Mouse (Mus musculus) adrenal gland, postnatal 14 days (tissue): ENCODE data around the gene Amotl1. TPM values are rescaled to one million over a fixed set of nuclear protein-coding genes. Genes with fewer than 3 reads are reported as not detected.

Source experiments
- DNase-seq: peaks from one replicate; pipeline ENCODE4 v3.0.0; 2021; ENCODE audit warnings: mixed read lengths
- total RNA-seq: library from RNA; stranded (reverse); gene quantifications from 2 replicates; pipeline ENCODE4 v1.2.3, GENCODE M21; 2021

Amotl1 gene
- total RNA-seq, 1 experiment from 2014 or later: 33.3 TPM

DNA sequence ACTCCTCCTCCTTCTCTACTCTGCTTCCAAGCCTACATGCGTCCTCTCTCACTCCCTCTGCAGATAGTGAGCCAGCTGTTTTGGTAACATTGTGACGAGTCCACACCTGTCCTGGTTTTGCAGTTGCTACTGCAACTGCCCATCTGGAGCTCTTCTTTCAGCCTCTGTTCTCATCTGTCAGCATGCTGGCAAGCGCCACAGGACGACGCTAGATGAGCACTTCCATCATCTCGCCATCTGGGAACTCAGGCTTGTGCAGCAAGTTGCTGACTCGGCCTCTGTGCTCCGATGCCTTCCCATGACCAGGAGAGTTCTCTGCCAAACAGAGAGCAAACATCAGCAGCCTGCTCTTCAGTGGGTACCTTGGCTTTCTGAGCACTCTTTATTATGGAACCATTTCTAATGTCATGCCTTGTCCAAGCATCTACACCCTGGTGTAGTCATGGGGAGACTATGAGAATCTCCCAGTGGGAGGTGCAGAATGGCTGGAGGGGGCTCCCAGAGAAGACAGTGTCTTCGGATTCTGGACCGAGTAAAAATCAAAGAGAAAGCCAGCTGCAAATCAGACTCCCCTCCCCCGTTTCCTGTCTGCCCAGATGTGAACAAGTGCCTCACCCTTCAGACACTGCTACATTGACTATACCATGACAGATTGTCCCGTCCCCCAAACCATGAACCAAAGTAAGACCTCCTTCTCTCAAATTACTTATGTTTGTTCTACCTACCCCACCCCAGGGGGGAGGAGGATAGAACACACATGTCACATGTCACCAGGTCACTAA lies 97.1 kb downstream of the Amotl1 start:
- no peak for DNase-seq

DNA sequence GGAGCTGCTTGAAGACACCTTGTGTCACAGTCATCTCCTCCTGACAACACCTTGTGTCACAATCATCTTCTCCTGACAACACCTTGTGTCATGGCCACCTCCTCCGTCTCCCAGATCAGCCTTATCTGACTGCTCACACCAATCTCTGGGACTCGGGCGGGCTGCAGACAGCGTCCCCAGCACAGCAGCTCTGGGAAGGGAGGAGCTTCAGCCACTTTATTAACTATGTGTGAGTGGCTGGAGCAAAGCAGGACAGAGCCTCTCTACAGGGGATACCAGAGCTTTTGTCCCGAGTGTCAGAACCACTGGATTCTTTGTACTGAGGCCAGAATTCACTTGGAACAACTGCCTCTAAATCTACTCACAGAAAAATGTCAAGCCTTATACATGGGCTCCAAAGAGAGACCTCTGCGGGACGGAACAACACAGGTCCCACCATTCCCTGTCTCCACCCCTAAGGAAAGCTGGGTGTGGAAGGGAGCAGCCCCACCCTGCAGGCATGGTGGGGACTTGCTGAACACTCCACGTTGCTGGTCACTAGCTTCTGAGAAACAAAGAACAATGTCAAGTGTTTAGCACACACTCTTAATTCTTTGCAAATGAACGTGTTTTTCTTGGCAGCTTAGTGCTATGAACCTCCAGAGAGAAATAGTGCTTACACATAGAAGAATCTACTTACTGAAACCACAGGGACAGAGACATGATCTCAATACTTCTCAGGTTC lies 100.7 kb downstream of the Amotl1 start:
- DNase-seq: no peak

DNA sequence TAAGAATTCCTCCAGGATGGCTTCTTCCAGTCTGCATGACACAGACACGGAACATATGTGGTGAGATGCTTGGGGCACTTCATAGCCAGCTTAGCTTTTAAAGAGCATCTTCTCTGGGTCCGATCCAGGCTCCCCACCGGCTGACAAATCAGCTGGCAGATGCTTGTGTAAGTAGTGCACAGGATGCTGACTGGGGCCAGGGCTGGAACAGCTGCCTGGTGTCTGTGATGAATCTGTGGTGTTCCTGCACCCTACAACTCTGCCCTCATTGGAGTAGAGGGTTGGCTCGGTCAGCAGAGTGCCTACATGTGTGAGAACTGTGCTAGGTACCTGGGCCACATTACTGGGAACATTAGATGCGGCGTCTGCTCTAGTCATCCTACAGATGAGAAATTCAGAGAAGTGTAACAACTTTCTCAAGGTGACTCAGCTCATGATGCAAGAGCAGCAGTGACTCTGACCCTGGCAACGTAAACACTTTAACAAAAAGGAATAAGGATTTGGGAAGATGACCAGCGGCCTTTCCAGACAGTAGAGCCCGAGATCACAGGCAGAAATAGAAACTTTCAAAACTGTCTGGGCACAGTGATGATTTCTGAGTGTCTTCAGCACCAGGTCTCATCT lies 109.9 kb downstream of the Amotl1 start:
- no peak for DNase-seq

DNA sequence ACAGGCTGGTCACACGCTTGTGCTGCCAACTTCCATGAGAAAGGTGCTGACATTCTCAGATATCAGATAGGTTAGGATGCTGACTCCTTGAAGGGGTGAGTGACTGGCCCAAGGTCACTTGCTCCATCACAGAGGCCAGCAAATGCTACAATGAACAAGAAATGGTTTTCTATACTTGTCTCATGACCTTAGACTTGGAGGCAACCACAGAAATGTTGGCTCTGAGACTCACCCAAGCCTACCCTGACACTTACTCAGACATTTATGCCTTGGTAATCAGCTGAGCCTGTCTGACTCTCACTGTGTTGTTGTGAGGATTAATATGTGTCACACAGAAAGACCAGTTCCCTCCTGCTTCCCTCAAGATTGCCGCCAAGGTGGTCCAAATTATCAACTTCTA lies 111.2 kb downstream of the Amotl1 start:
- DNase-seq: no peak

DNA sequence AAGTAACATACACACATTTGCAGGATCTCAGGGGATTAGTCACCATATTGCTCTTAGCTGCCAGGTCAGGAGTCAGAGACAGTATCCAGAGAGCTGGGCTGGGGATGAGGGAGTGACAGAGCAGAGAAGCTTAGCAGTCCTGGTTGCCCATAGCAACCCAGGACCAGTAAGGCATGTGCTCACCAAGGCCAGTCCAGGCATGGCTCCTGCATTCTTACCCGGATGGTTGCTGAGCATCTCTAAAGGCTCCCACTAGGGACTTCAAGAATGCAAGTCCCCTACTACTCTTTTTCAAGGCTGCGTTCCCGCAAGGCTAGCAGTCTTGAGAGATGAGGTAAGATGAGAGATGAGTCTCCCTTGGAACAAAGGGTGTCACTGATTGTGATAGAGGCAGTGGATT lies 112.6 kb downstream of the Amotl1 start:
- no peak for DNase-seq

DNA sequence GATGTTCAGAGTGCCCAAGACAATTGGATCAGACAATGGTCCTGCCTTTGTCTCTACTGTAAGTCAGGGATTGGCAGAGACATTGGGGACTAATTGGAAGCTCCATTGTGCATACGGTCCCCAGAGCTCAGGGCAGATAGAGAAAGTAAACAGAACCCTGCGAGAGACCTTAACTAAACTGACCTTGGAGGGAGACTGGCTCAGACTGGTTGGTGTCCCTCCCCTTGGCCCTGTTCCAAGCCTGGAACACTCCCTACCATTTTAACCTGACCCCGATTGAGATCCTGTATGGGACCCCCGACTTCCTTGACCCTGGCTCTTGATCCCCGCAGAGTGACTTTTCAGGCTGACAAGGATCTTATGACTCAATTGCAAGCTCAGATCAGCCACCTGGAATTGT lies 114.9 kb downstream of the Amotl1 start:
- no peak for DNase-seq

DNA sequence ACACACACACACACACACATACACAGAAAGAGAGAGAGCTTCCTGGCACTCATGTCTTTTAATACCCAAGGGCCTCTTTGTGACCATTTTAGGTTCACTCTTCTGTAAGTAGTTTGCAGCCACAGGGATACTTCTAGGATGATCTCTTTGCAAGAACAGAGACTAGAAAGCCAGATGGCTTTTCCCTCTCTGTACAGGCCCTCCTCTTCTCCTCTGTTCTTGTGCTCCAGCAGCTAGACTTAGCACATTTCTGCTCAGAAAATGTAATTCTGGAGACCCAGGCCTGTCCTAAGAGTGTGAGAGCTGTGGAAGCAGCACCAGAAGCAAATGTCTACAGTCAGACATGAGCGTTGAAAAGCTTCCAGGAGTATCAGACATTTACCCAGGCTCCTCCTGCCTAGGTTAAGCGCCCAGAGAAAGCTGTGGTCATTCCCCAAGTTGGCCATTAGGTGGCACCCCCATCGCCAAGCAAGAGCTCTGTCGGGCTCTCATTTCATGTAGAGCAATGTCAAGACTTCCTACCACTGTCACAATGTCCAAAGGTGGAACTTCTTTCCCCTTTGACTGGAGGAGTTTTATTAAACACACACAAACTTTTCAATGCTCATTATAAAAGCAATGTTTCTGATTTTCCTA lies 121.3 kb downstream of the Amotl1 start:
- peak; percentile 88 for DNase-seq

DNA sequence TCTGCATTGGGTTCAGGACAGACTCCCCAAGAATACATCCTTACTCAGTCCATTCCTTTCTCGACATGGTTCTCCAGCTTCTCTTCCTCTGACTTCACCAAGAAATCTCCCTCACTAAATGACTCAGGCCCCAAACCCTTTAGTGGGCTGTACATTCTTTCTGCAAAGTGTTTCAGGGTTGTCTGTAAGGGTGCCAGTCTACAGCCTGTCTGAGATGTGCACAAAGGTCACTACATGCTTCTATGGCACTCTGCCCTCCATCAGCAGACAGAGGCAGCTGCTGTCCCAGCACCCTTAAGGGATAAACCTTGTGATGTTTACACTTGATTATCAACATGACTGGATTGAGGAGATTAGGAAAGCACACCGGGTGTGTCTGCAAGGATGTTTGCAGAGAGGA lies 123.2 kb downstream of the Amotl1 start:
- no peak for DNase-seq

DNA sequence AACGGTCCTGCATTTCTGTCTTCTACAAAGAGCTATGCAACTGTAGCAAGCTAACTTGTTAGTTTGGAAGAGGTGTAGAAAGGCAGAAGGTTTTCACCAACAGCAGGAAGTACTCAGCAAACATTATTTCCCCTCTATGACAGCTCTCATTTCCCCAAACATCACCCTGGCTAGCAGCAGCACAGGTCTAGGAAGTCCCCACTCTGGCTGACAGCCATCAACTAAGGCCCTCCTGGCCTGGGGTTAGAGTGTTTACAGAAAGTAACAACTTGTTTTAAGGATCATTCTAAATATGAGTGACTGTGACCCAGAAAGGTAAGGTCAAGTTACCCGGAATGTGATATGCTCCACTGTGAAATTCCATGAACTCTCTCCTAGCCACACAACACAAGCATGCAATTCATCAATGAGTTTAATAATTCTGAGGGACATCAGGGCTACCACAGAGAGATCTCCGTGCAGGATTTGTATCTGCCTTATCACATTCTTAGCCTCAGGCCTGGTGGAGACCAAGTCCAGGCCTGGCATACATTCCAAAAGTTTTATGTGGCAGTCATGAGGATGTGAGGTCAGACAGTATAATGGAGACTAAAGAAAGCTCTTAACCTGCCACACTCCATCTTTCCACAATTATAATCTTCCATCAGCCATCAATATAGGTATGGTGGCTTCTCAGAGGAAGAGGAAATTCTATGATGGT lies 123.7 kb downstream of the Amotl1 start:
- DNase-seq: no peak

DNA sequence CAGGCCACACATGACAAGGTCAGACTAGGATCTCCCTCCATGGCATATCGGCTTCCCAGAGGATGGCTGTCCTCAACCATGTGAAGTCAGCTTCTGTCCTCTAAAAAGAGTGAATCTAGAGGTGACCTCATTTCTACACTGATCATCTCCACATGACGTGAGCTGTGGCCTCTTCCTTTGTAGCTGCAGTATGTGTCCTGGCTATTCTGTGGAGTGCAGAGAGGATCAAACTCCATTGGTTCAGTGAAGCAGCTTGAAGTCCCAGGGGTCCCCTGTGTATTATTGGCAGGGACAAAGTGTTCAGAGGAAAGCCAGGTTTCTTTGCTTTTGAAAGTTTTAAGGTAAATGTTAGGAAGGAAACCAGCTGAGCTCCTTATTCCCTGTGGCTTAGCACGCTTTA lies 126.8 kb downstream of the Amotl1 start:
- DNase-seq: no peak

DNA sequence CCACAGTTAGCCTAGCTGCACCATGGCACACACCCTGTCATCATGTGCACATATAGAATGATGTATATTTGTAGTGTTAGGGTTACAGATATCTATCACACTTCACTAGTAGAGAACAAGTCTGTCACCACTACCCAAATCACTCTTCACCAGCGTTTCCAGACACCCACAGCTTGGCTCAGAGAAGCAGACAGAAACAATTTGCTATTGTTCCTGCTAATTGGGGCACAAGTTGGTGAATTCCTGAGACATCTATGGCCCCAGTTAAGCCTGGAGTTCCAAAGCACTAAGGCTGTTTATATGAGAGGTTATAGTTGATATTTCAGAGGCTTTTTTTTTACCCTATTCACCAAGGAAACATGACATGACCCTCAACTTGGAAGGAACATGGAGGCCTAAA lies 127.6 kb downstream of the Amotl1 start:
- no peak for DNase-seq

DNA sequence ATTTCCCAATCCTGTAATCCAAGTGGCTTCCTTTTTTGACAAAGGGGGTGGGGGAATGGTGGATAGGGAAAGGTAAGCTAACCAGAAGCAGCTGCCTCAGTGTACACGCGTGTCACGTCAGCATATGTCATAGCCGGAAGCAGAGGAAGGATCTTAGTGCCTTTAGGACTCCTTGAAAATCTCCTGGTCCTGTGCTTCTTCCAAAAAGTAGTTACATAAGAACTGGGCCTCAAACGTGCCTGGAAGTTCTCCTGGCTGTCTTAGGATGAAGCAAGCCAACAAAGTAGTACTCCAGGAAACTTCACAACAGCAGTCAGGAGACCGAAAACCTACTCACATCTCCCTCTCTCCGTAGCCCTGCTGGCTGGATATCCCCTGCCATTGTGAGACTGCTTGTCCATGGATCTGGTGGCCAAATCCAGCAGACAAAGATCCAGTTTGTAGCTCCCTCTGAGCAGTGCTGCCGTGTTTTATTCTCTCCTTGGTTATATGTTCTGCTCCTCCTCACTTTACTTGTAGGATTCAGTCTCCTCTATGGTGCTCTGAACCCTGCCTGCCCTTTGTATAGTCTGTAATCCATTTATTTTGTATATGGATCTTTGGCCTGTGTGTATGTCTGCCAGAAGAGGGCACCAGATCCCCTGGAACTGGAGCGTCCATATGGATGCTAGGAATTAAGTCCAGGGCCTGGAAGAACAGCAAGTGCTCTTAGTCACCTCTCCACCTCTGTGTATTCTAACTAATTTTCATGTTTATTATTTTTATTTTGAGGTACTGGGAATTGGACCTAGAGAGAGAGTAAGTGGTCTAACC lies 132.0 kb downstream of the Amotl1 start:
- peak; percentile 42 for DNase-seq

DNA sequence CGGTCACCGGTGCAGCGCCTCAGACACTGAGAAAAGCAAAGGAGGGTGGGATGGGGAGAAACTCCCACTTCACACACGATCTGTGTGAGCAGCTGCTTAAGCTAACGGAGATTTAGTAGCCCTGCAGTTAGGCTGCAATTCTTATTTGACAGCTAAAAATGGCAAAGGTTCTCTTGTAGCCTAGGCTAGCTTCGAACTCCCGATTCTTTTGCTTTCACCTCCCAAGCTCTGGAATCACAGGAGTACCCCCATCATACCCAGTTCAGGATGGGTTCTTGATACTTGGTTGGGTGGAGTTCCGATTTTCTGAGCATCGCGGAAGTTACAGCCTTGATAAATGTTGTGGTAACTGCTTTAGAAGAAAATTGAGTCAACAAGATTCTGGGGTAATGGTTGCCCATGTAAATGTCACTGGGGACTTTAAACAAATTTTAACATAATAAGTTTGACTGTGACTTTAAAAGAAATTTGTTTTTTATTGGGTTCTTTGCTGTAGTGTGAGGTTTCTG lies 143.9 kb downstream of the Amotl1 start:
- no peak for DNase-seq

DNA sequence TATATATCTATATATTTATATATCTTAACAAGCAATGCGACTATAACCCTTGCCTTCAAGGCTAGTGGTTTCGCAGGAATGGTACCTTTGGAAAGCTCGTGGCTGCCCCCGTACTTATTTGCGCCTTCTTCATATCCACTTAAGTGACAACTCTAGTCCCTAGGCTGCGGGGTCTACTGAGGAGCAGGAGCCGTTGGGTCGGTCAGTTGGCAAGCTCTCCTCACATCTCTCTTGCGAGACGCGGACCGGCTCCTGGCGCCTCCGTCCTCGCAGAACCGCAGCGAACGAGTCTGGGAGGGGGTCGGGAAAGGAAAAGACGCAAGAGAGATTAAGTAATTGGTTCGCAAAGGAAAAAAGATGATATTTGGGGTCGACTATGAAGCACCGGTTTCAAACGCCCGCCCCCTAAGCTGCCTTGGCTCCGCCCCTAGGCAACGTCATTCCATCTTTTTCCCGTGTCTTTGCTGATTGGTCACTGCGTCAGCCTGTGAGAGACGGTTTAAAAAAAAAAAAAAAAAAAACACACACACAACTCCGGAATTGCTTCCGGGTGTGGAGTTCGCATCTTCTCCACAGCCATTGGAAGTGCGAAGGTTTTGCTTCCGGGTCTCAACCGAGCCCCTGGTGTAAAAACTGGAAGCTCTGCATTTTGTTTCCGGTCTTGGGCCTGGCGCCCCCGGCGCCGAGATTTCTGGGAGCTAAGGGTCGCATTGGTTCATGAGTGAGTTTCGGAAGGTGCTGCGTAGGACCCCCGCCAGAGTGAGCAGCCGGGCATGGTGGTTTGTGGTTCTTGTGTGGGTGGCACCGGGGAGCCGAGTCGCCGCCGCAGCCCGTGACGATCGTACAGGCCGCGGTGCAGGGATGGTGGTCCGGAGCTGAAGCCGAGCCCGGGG lies 144.6 kb downstream of the Amotl1 start, which contains the start of the genes Kdm4d and Cwc15:
Gene Kdm4d (minus strand): TSS at position 460 of the 893 bp plus-strand sequence.
Gene Cwc15 (plus strand): TSS at position 595 of the 893 bp plus-strand sequence.
- DNase-seq: peak; percentile 95

DNA sequence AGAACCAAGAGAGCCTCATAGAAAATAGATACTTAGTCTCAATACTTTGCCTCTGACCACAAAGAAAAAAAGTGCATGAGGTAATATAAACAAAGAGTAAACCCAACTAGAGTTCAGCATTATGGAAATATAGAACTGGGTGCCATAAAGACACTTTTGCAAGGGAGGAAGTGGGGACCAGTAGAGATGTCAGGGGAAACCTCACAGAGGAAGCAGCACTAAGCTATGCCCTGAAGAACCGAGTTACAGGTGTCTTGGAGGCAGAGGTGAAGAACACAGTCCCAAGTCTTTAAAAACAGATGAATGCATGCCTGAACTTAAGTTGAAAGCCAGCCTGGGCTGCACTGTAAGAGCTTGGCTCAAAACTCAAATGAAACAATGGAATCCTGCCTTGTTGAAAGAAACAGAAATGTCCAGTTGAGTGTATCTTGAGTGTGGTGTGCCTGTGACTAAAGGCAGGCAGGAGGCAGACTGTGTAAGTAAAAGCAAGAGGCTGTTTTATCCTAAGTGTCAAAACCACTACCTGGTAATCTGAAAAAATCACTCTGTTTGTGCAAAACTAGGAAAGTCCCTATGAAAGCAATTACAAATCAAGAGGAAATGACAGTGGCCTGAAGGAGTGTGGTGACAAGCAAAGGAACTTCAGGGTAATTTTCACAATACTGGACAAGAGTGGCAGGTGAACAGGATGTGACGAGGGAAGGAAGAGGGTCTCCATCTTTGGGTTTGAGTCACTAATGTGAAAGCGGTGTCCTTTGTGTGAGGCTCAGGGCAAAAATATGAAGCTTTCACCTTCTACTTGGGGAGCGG lies 145.8 kb downstream of the Amotl1 start:
- DNase-seq: no peak
